Mouse (Mus musculus): ENCODE measurements around the gene Mfsd12. TPM values are rescaled to one million over a fixed set of nuclear protein-coding genes. Genes with fewer than 3 reads are reported as not detected.

Gene Mfsd12
- polyA plus RNA-seq, 2 experiments from 2014 or later = 1.3 to 1.5 TPM

Other genes starting within 250 kb of the Mfsd12 start
- 10 to 100 TPM in 1 of 2 experiments, 1 to 10 TPM in 1; 6.5 to 11.3 TPM for gene Zbtb7a, start 222.3 kb upstream of the Mfsd12 start, polyA plus RNA-seq (2017; shearing (Covaris generic))
- gene Pias4, start 189.6 kb upstream of the Mfsd12 start, polyA plus RNA-seq (2017; shearing (Covaris generic)) = 10 to 100 TPM; 17.1 to 20.0 TPM
- 1,000 to 10,000 TPM in 1 of 2 experiments, 100 to 1,000 TPM in 1; 934 to 1,665 TPM for gene Eef2, start 180.9 kb upstream of the Mfsd12 start, polyA plus RNA-seq (2017; shearing (Covaris generic))
- 1 to 10 TPM; 1.3 to 2.6 TPM for gene Dapk3, start 174.5 kb upstream of the Mfsd12 start, polyA plus RNA-seq (2017; shearing (Covaris generic))
- not detected for gene 4930442H23Rik, start 173.6 kb upstream of the Mfsd12 start, polyA plus RNA-seq (2017; shearing (Covaris generic))
- under 1 TPM; 0.31 to 0.44 TPM for gene Nmrk2, start 155.4 kb upstream of the Mfsd12 start, polyA plus RNA-seq (2017; shearing (Covaris generic))
- 1 to 10 TPM; 4.0 to 6.2 TPM for gene Atcay, start 126.7 kb upstream of the Mfsd12 start, polyA plus RNA-seq (2017; shearing (Covaris generic))
- gene Zfr2, start 124.3 kb upstream of the Mfsd12 start, polyA plus RNA-seq (2017; shearing (Covaris generic)) = 1 to 10 TPM; 1.6 to 1.7 TPM
- 100 to 1,000 TPM in 1 of 2 experiments, 10 to 100 TPM in 1; 63.6 to 103 TPM for gene Matk, start 104.6 kb upstream of the Mfsd12 start, polyA plus RNA-seq (2017; shearing (Covaris generic))
- gene Mrpl54, start 90.6 kb upstream of the Mfsd12 start, polyA plus RNA-seq (2017; shearing (Covaris generic)) = 100 to 1,000 TPM; 111 to 132 TPM
- 10 to 100 TPM; 12.5 to 14.8 TPM for gene Apba3, start 90.5 kb upstream of the Mfsd12 start, polyA plus RNA-seq (2017; shearing (Covaris generic))
- 1 to 10 TPM; 2.4 to 2.6 TPM for gene Tjp3, start 65.9 kb upstream of the Mfsd12 start, polyA plus RNA-seq (2017; shearing (Covaris generic))
- 10 to 100 TPM; 14.6 to 15.1 TPM for gene Pip5k1c, start 64.5 kb upstream of the Mfsd12 start, polyA plus RNA-seq (2017; shearing (Covaris generic))
- gene Cactin, start 36.4 kb upstream of the Mfsd12 start, polyA plus RNA-seq (2017; shearing (Covaris generic)) = 1 to 10 TPM; 4.2 to 4.7 TPM
- gene Tbxa2r, start 28.8 kb upstream of the Mfsd12 start, polyA plus RNA-seq (2017; shearing (Covaris generic)) = 10 to 100 TPM; 19.3 to 22.0 TPM
- gene Gipc3, start 14.2 kb upstream of the Mfsd12 start, polyA plus RNA-seq (2017; shearing (Covaris generic)) = under 1 TPM; 0.15 to 0.28 TPM
- gene Hmg20b, start 7.0 kb upstream of the Mfsd12 start, polyA plus RNA-seq (2017; shearing (Covaris generic)) = 10 to 100 TPM; 14.4 to 17.3 TPM
- gene 4930404N11Rik, start 8.3 kb downstream of the Mfsd12 start, polyA plus RNA-seq (2017; shearing (Covaris generic)) = 1 to 10 TPM in 1 of 2 experiments, under 1 TPM in 1; 0.34 to 2.0 TPM
- gene Fzr1, start 21.0 kb downstream of the Mfsd12 start, polyA plus RNA-seq (2017; shearing (Covaris generic)) = 10 to 100 TPM; 12.3 to 16.4 TPM
- 10 to 100 TPM in 1 of 2 experiments, 1 to 10 TPM in 1; 9.4 to 13.9 TPM for gene Dohh, start 26.9 kb downstream of the Mfsd12 start, polyA plus RNA-seq (2017; shearing (Covaris generic))
- 1 to 10 TPM; 2.2 to 3.7 TPM for gene Gm48551, start 27.0 kb downstream of the Mfsd12 start, polyA plus RNA-seq (2017; shearing (Covaris generic))
- gene Gm48552, start 31.5 kb downstream of the Mfsd12 start, polyA plus RNA-seq (2017; shearing (Covaris generic)) = 1 to 10 TPM in 1 of 2 experiments, under 1 TPM in 1; 0.71 to 2.3 TPM
- 10 to 100 TPM in 1 of 2 experiments, 1 to 10 TPM in 1; 9.0 to 10.8 TPM for gene Smim24, start 35.6 kb downstream of the Mfsd12 start, polyA plus RNA-seq (2017; shearing (Covaris generic))
- 10 to 100 TPM; 14.2 to 19.2 TPM for gene Nfic, start 98.1 kb downstream of the Mfsd12 start, polyA plus RNA-seq (2017; shearing (Covaris generic))
- 1 to 10 TPM in 1 of 2 experiments, under 1 TPM in 1; 0.53 to 1.1 TPM for gene Celf5, start 125.2 kb downstream of the Mfsd12 start, polyA plus RNA-seq (2017; shearing (Covaris generic))
- 10 to 100 TPM; 41.9 to 63.2 TPM for gene Ncln, start 138.9 kb downstream of the Mfsd12 start, polyA plus RNA-seq (2017; shearing (Covaris generic))
- 10 to 100 TPM; 53.2 to 76.8 TPM for gene S1pr4, start 142.6 kb downstream of the Mfsd12 start, polyA plus RNA-seq (2017; shearing (Covaris generic))
- 10 to 100 TPM; 28.5 to 31.9 TPM for gene Gna15, start 166.7 kb downstream of the Mfsd12 start, polyA plus RNA-seq (2017; shearing (Covaris generic))
- gene Gna11, start 187.7 kb downstream of the Mfsd12 start, polyA plus RNA-seq (2017; shearing (Covaris generic)) = 10 to 100 TPM; 28.5 to 42.5 TPM
- gene Aes, start 202.0 kb downstream of the Mfsd12 start, polyA plus RNA-seq (2017; shearing (Covaris generic)) = 100 to 1,000 TPM; 103 to 139 TPM
- gene Tle2, start 217.1 kb downstream of the Mfsd12 start, polyA plus RNA-seq (2017; shearing (Covaris generic)) = under 1 TPM in 1 of 2 experiments, not detected in 1; 0.78 TPM
- 1 to 10 TPM in 1 of 2 experiments, not detected in 1; 2.8 TPM for gene Tle6, start 243.6 kb downstream of the Mfsd12 start, polyA plus RNA-seq (2017; shearing (Covaris generic))
- gene BC025920, start 248.8 kb downstream of the Mfsd12 start, polyA plus RNA-seq (2017; shearing (Covaris generic)) = 1 to 10 TPM; 3.6 to 3.8 TPM